Mouse (Mus musculus) testis, adult 2 months (tissue): ENCODE measurements around the gene Trpm4. TPM values are rescaled to one million over a fixed set of nuclear protein-coding genes. Genes with fewer than 3 reads are reported as not detected.
"Not testable (repeated sequence)": the region's sequence is repeated elsewhere in the genome, so short reads cannot be mapped to it uniquely, and the experiment has no call there.

ENCODE experiments used
- H3K27ac ChIP-seq: fragments of 200-500 bp; 2 replicates; pipeline ENCODE4 v1.5.1; 2012; ENCODE audit warnings: low read depth, low read length; ENCODE audit not compliant: control insufficient read depth, insufficient read depth
- H3K27me3 ChIP-seq: fragments of 200-500 bp; 2 replicates; pipeline ENCODE4 v1.6.1; 2012; ENCODE audit warnings: mild to moderate bottlenecking, low read length, moderate library complexity; ENCODE audit not compliant: control insufficient read depth, insufficient read depth
- H3K36me3 ChIP-seq: fragments of 200-500 bp; 2 replicates; pipeline ENCODE4 v1.6.1; 2012; ENCODE audit warnings: mild to moderate bottlenecking, low read length; ENCODE audit not compliant: control insufficient read depth, insufficient read depth
- H3K4me1 ChIP-seq: fragments of 200-500 bp; 2 replicates; pipeline ENCODE4 v1.6.1; 2012; ENCODE audit warnings: low read length; ENCODE audit not compliant: control insufficient read depth, insufficient read depth
- H3K4me3 ChIP-seq: fragments of 200-500 bp; 2 replicates; pipeline ENCODE4 v1.5.1; 2012; ENCODE audit warnings: low read depth, mild to moderate bottlenecking, low read length, moderate library complexity, mixed read lengths; ENCODE audit not compliant: control insufficient read depth
- CTCF ChIP-seq: fragments of 200-500 bp; IDR thresholded peaks from 2 replicates; pipeline ENCODE4 v1.5.1; 2012; ENCODE audit warnings: low read depth, mild to moderate bottlenecking, inconsistent platforms, low read length, moderate library complexity; ENCODE audit not compliant: control insufficient read depth, insufficient read depth, insufficient replicate concordance
- POLR2A ChIP-seq: fragments of 200-500 bp; IDR thresholded peaks from 2 replicates; pipeline ENCODE4 v1.6.1; 2012; ENCODE audit warnings: low read depth, mild to moderate bottlenecking, inconsistent platforms, low read length, moderate library complexity; ENCODE audit not compliant: control insufficient read depth
- polyA plus RNA-seq: library from polyadenylated mRNA; depleted of rRNA; stranded (reverse); fragments of >200 nt; gene quantifications from 2 replicates; pipeline ENCODE4 v1.2.3, GENCODE M21; 2012

Trpm4 gene
- polyA plus RNA-seq, 1 experiment, result 54.8 TPM

DNA sequence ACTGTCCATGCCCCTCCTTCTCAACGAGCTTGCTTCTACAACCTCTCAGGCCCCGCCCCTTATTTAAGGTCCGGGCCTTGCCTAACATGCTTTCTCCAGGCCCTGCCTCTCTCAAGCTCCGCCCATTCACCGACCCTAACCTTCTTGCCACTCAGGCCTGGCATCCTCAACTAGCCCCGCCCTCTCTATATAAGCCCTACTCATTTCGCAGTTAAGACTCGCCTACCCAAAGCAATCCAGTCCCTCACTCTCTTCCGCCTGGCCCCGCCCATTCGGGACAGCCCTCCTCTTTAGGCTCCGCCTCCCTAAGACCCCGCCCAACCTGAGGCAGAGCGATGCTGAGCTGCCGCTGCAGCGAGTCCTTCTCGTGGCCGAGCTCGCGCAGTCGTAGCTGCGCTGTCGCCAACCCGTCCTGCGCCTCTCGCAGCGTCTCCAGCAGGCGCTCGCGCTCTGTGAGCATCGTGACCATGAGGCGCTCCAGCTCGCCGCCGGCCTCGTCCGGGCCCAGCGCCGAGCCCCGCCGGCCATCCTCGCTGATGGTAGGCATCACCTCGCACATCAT lies 27.7 kb upstream of the Trpm4 start:
- no peaks in the 10 kb centered on the region for H3K27me3 ChIP-seq
- H3K4me3 ChIP-seq, result peak overlapping the region; percentile 79
- H3K27ac ChIP-seq, result no peak overlapping the region
- TF ChIP-seq POLR2A (peak; percentile 14; the same call in 1 of the 2 replicates), CTCF (no peak)
- peaks cover 33% of the 10 kb centered on the region for H3K4me1 ChIP-seq
- H3K36me3 ChIP-seq, result no peaks in the 10 kb centered on the region

DNA sequence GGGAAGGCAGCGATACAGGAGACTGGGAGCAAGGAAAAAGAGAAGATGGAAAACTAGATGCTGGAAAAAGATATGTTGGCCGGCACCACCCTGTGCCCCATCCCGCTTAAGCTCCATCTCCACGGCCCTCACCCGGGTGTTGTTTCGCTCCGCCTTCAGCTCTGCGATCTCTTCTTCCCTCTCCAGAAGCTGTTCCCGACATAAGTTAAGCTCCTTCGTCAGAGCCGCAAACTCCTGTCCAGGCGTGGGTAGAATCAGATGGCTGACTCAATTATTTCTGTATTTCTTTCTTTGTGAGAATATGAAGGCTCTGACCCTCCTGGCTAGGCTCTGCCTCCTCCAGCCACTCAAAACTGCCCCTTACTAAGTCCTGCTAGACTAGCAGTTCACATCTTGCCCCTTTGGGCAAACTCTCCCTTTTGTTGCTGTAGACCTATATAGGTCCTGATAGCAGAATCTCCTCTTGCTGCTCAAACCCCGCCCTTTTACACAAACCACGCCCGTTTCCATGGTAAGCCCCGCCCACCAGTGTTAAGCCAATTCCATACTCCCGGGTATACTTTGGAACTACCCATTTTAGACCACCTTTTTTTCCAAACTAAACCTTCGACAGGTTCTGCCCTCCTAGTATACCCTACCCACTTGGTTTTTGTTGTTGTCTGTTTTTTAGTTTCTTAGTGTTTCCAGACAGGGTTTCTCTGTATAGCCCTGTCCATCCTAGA lies 27.0 kb upstream of the Trpm4 start:
- no peaks in the 10 kb centered on the region for H3K27me3 ChIP-seq

DNA sequence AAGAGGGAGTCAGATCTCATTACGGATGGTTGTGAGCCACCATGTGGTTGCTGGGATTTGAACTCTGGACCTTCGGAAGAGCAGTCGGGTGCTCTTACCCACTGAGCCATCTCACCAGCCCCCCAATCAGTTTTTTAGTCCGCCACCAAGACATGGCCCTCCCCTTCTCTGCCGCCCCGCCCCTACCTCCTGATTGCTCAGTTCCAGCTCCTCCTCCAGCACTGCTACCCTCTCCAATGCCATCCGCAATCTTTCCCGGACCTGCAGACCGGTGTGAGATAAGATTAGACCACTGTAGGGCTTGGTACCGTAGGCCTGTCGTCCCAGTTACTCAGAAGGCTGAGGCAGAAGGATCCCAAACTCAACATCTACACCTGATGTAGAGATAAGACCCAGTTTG lies 25.5 kb upstream of the Trpm4 start:
- not testable (repeated sequence) for H3K27me3 ChIP-seq, H3K36me3 ChIP-seq, H3K27ac ChIP-seq, H3K4me3 ChIP-seq
- peaks cover 39% of the 10 kb centered on the region for H3K4me1 ChIP-seq

More for the DNA sequence above, 27.0 kb upstream of the Trpm4 start:
- Histone ChIP-seq H3K4me1 (peaks cover 33% of the 10 kb centered on the region), H3K4me3 (peak overlapping the region; percentile 79), H3K27ac (no peak overlapping the region), H3K36me3 (no peaks in the 10 kb centered on the region)
- TF ChIP-seq CTCF (no peak), POLR2A (no peak)

DNA sequence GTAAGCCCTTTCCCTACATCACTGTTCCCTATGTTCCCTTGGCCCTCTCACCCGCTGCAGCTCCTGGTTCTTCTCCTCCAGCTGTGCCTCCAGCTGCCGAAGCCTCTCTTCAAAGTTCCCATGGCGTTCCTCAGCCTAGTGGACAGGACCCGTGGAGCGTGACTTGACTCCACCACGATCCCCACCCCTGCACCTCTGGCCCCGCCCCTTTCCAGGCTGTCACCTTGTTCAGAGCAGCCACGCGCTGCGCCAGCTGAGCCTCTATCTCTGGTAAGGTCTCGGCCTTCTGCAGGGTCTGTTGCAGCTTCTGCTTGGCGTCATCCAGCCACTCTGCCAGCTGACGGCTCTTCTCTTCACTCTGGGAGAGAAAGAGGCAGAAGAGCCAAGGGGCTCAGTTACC lies 22.5 kb upstream of the Trpm4 start:
- Histone ChIP-seq H3K4me3 (no peak overlapping the region), H3K27ac (no peak overlapping the region), H3K36me3 (no peaks in the 10 kb centered on the region), H3K4me1 (peaks cover 30% of the 10 kb centered on the region), H3K27me3 (no peaks in the 10 kb centered on the region)
- TF ChIP-seq CTCF, result no peak
- TF ChIP-seq POLR2A, result no peak

DNA sequence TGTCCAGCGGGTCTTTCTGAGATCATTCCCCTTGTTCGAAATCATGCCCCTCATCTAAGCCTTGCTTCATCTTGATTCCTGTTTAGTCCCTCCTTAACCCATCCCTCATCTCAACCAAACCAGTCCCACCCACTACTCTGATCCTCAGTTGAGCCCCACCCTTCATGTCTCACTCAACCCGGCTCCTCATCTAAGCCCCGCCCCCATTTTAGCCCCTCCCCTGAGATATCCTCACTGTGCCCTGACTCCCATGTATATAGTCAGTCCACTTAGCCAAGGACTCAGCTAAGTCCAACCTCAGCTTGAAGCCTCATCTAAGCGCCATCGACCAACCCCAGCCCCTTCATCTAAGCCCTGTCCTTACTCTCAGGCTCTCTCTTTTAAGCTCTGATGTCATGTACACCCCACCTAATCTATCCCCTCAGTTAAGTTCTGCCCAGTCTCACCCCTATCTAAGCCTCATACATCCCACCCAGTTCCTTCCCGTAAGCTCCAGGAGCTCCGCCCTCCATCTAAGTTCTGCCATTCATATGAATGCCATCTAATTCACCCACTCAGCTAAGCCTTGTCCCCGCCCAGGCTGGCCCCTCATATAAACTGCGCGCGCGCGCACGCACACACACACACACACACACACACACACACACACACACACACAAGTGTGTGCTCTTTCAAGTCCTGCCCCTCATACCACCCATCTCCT lies 21.9 kb upstream of the Trpm4 start:
- no peak overlapping the region for H3K27ac ChIP-seq
- TF ChIP-seq CTCF, result no peak
- TF ChIP-seq POLR2A, result no peak
- no peaks in the 10 kb centered on the region for H3K36me3 ChIP-seq
- H3K27me3 ChIP-seq, result no peaks in the 10 kb centered on the region
- H3K4me3 ChIP-seq, result no peak overlapping the region
- H3K4me1 ChIP-seq, result peaks cover 25% of the 10 kb centered on the region

DNA sequence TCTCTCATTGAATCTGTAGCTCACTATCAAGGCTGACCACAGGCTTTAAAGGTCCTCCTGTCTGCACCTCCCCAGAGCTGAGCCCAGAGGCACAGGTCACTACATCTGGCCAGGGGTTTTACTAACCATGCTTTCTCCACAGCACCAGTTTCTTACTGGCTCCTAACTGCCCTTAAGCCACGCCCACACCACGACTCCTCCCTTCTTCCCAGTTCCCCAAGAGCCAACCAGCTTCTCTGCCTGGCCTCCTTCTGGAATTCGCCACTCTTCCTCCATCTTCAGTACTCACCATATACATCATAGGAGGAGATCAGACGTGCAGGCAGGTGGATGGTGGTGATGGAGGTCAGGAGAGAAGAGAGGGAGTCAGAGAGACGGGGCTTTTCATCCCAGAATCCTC lies 19.5 kb upstream of the Trpm4 start:
- Histone ChIP-seq H3K4me1 (peaks cover 19% of the 10 kb centered on the region), H3K4me3 (no peak overlapping the region), H3K27me3 (no peaks in the 10 kb centered on the region), H3K27ac (no peak overlapping the region), H3K36me3 (no peaks in the 10 kb centered on the region)
- no peak for TF ChIP-seq CTCF
- no peak for TF ChIP-seq POLR2A

DNA sequence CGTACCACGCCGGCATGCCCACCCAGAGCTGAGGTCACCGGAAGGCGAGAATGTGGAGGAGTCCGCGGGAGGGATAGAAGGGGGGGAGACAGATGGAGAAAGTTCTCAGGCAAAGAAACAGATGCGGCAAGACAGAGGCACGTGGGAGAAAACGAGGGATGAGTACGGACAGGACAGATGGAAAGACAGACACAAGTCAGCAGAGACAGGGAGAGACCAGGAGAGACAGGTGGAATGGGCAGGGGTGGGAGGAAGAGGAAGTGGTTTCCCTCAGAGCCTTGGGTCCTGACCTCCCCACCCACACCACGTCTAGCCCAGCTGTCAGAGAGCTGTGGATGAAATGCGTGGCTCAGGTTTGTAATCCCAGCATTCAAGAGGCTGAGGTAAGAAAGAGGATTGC lies 13.3 kb upstream of the Trpm4 start:
- no peak for TF ChIP-seq POLR2A
- no peak for TF ChIP-seq CTCF
- Histone ChIP-seq H3K27ac (no peak overlapping the region), H3K36me3 (no peaks in the 10 kb centered on the region), H3K27me3 (no peaks in the 10 kb centered on the region), H3K4me3 (no peak overlapping the region), H3K4me1 (peaks cover 11% of the 10 kb centered on the region)
